ENCODE assay signal across 15 mouse cellular contexts in genomic region chr11:52076742-52077352, GRCm38 (mm10). TPM values are rescaled to one million over a fixed set of nuclear protein-coding genes. Genes with fewer than 3 reads are reported as not detected.
A peak's percentile ranks its signal among the peaks of the same experiment; 100 is the strongest.
DNase-seq lines count a peak whose midpoint lies in the region; ATAC-seq and TF ChIP-seq lines count a peak whose summit lies in the region.
"Had no signal": no experiment of that assay in that cellular context is flagged by ENCODE, and none has a peak within 500 bp of the region (broad histone marks: within the 10 kb centered on the region; RNA-seq: fewer than 3 reads in every experiment).

No protein-coding gene starts in this region.

- H3K27ac ChIP-seq in heart, postnatal 0 days (ENCODE audit: low read depth) = peak overlapping the region; percentile 63
- H3K27ac ChIP-seq in lung, postnatal 0 days (ENCODE audit: low read length) = peak overlapping the region; percentile 74
- H3K27ac ChIP-seq in stomach, postnatal 0 days (replicated peaks) = peak overlapping the region; percentile 67
- H3K27ac ChIP-seq: hindbrain, postnatal 0 days had no signal

- no peak for ATAC-seq in heart, postnatal 0 days (ENCODE audit: insufficient read depth, low read depth)
- peak; percentile 28 for ATAC-seq in lung, postnatal 0 days
- ATAC-seq in Patski = no peak
- ATAC-seq in stomach, postnatal 0 days (ENCODE audit: low FRiP score, low TSS enrichment) = peak; percentile 25; the same call in 1 of the 2 replicates
- no peak for ATAC-seq in cerebellum, adult (ENCODE audit: insufficient number of reproducible peaks, low FRiP score, low TSS enrichment)
- ATAC-seq: hindbrain, postnatal 0 days had no signal

- in situ Hi-C loops in Patski (cut with MboI; ENCODE audit: low pct_unique_long_range_greater_than_20kb) = no loop called here

- CTCF ChIA-PET in Patski (lab: Charles Lee) = interaction anchor here (1.3 kb wide), 1 partner anchor 11 kb away, joined by 4 read pairs; no protein-coding TSS in a partner anchor

- no peak for TF ChIP-seq EP300 in heart, postnatal 0 days (IDR thresholded peaks at IDR 0.05; ENCODE audit: low read depth)
- TF ChIP-seq EP300 in lung, postnatal 0 days (IDR thresholded peaks at IDR 0.05) = no peak
- TF ChIP-seq EP300 in stomach, postnatal 0 days (optimal IDR thresholded peaks at IDR 0.05) = peak; percentile 83

- TF ChIP-seq CTCF in heart, postnatal 0 days (IDR thresholded peaks at IDR 0.05; ENCODE audit: low read depth) = no peak
- TF ChIP-seq CTCF in lung, postnatal 0 days (IDR thresholded peaks at IDR 0.05) = peak; percentile 53
- TF ChIP-seq CTCF in Patski (IDR thresholded peaks at IDR 0.05) = peak; percentile 26
- peak; percentile 38 for TF ChIP-seq CTCF in stomach, postnatal 0 days (IDR thresholded peaks at IDR 0.05; ENCODE audit: low read depth)

- H3K4me2 ChIP-seq in heart, postnatal 0 days (ENCODE audit: low read depth, low read length) = no peak overlapping the region
- no peak overlapping the region for H3K4me2 ChIP-seq in lung, postnatal 0 days (replicated peaks; ENCODE audit: low read depth, low read length)
- H3K4me2 ChIP-seq in stomach, postnatal 0 days (replicated peaks; ENCODE audit: low read depth) = no peak overlapping the region
- H3K4me2 ChIP-seq: heart, embryonic 15.5 days; limb, embryonic 15.5 days had no signal

- no peak overlapping the region for H3K4me3 ChIP-seq in heart, postnatal 0 days (ENCODE audit: low read depth, low read length)
- no peak overlapping the region for H3K4me3 ChIP-seq in lung, postnatal 0 days (ENCODE audit: low read depth, low read length)
- no peak overlapping the region for H3K4me3 ChIP-seq in stomach, postnatal 0 days (ENCODE audit: low read depth, low read length)
- H3K4me3 ChIP-seq: heart, embryonic 15.5 days; limb, embryonic 15.5 days had no signal

- POLR2A ChIA-PET in Patski (lab: Charles Lee) = no interaction called here

- 0 out of 2 replicates have a peak, but pooled peaks cover 7% of the 10 kb centered on the region for H3K4me1 ChIP-seq in heart, postnatal 0 days (ENCODE audit: control insufficient read depth, insufficient read depth)
- H3K4me1 ChIP-seq in lung, postnatal 0 days (ENCODE audit: insufficient read depth, low read depth, low read length) = no peaks in the 10 kb centered on the region; the same call in 1 of the 2 replicates
- H3K4me1 ChIP-seq in stomach, postnatal 0 days (replicated peaks; ENCODE audit: control insufficient read depth, insufficient read depth) = no peaks in the 10 kb centered on the region

- intact Hi-C loops in heart, postnatal 10 days (cut with DNase I) = no loop called here

- 85% methylated on average over 6 of the region's 6 CpGs for WGBS in heart, postnatal 0 days
- 52% methylated on average over 6 of the region's 6 CpGs for WGBS in lung, postnatal 0 days
- 73% methylated on average over 6 of the region's 6 CpGs for WGBS in stomach, postnatal 0 days

- no peak for DNase-seq in heart, postnatal 0 days (ENCODE audit: low spot score)
- DNase-seq in heart, postnatal 10 days = no peak
- DNase-seq in lung, postnatal 0 days (ENCODE audit: low spot score) = peak; percentile 64
- DNase-seq in lung, postnatal 4 days = no peak
- no peak for DNase-seq in Patski (ENCODE audit: low read depth, low spot score)
- DNase-seq in stomach, postnatal 0 days (ENCODE audit: low spot score) = no peak
- DNase-seq in frontal cortex, postnatal 10 days (ENCODE audit: low spot score in 2 of 2) = no peak
- DNase-seq: cerebellum, adult 11-12 months; gastrocnemius, postnatal 36 days; kidney, adult 9 months had no signal

- no peaks in the 10 kb centered on the region for H3K36me3 ChIP-seq in heart, postnatal 0 days (replicated peaks; ENCODE audit: control insufficient read depth, insufficient read depth, low read length)
- H3K36me3 ChIP-seq in lung, postnatal 0 days (ENCODE audit: insufficient read depth, low read length) = no peaks in the 10 kb centered on the region
- no peaks in the 10 kb centered on the region for H3K36me3 ChIP-seq in stomach, postnatal 0 days (ENCODE audit: control insufficient read depth, insufficient read depth, low read length)
- H3K36me3 ChIP-seq: heart, embryonic 15.5 days; limb, embryonic 15.5 days had no signal

- H3K9ac ChIP-seq in heart, postnatal 0 days (replicated peaks; ENCODE audit: low read depth, low read length) = no peak overlapping the region
- H3K9ac ChIP-seq in lung, postnatal 0 days (replicated peaks; ENCODE audit: low read depth) = no peak overlapping the region
- H3K9ac ChIP-seq in stomach, postnatal 0 days (ENCODE audit: low read length) = no peak overlapping the region
- H3K9ac ChIP-seq: heart, embryonic 15.5 days; limb, embryonic 15.5 days had no signal

- no peaks in the 10 kb centered on the region for H3K27me3 ChIP-seq in heart, postnatal 0 days (ENCODE audit: control insufficient read depth, insufficient read depth, low read length)
- H3K27me3 ChIP-seq in lung, postnatal 0 days (replicated peaks; ENCODE audit: insufficient read depth, low read length) = no peaks in the 10 kb centered on the region
- H3K27me3 ChIP-seq in Patski = no peaks in the 10 kb centered on the region
- H3K27me3 ChIP-seq in stomach, postnatal 0 days (ENCODE audit: control insufficient read depth, insufficient read depth, low read length) = no peaks in the 10 kb centered on the region
- H3K27me3 ChIP-seq: heart, embryonic 15.5 days; limb, embryonic 15.5 days; megakaryocyte, embryonic 14.5 days had no signal

- H3K9me3 ChIP-seq in heart, postnatal 0 days (replicated peaks; ENCODE audit: control insufficient read depth, low read length) = no peaks in the 10 kb centered on the region
- H3K9me3 ChIP-seq in lung, postnatal 0 days (ENCODE audit: low read length) = no peaks in the 10 kb centered on the region
- H3K9me3 ChIP-seq in stomach, postnatal 0 days (ENCODE audit: control insufficient read depth, low read length) = no peaks in the 10 kb centered on the region
- H3K9me3 ChIP-seq: heart, embryonic 15.5 days; limb, embryonic 15.5 days; megakaryocyte, embryonic 14.5 days had no signal

RNA-seq across cellular contexts. Expression of gene Ppp2ca, which starts 21.6 kb away (rescaled TPM):
- total RNA-seq in heart, postnatal 0 days (2014; rRNA removed; ENCODE audit: low replicate concordance) = 68.0 and 77.5 TPM in 2 replicates
- polyA plus RNA-seq in heart, postnatal 0 days (2015; fragmentation: Nextera tagmentation; extraction: Ambion mirVana) = 48.8 and 53.3 TPM in 2 replicates
- 10 to 100 TPM; 74.3 to 75.9 TPM for total RNA-seq in heart, postnatal 10 days (2021)
- polyA plus RNA-seq in lung, postnatal 0 days (2015; fragmentation: Nextera tagmentation; extraction: Ambion mirVana) = 42.1 and 44.8 TPM in 2 replicates
- 78.7 TPM for polyA plus RNA-seq in Patski (2021)
- polyA plus RNA-seq in stomach, postnatal 0 days (2015; fragmentation: Nextera tagmentation; extraction: Ambion mirVana) = 63.8 and 66.5 TPM in 2 replicates

Comparison
In these comparisons a context has a peak if more than half of its experiments do, and no peak if none do; other contexts are left out.
1. ATAC-seq: peak in lung, postnatal 0 days (single experiment) and stomach, postnatal 0 days (single experiment); none in heart, postnatal 0 days (single experiment), Patski (single experiment) and cerebellum, adult (single experiment).
2. Peak in every context shown above with its lines, with median percentiles within 50 percentile points of each other: H3K27ac ChIP-seq.